Mouse (Mus musculus) liver, embryonic 11.5 days (tissue): ENCODE data around the gene Unc45b. TPM values are rescaled to one million over a fixed set of nuclear protein-coding genes. Genes with fewer than 3 reads are reported as not detected.

ENCODE experiments used
- ATAC-seq: fragments of 200-750 bp; cut with Nextera tagmentation; replicated peaks from 2 replicates; pipeline ENCODE4 v1.8.0; 2017; ENCODE audit warnings: moderate number of reproducible peaks, mild to moderate bottlenecking, moderate TSS enrichment, moderate library complexity; ENCODE audit not compliant: low FRiP score
- DNase-seq: peaks from one replicate; pipeline ENCODE4 v3.0.0-alpha.2; 2017; ENCODE audit warnings: low spot score
- H3K27ac ChIP-seq: fragments of 300-500 bp; sonication (generic); 2 replicates; pipeline ENCODE4 v1.5.1; 2014; ENCODE audit warnings: mild to moderate bottlenecking, low read depth, low read length, control low read depth
- H3K27me3 ChIP-seq: fragments of 300-500 bp; sonication (generic); replicated peaks from 2 replicates; pipeline ENCODE4 v1.6.1; 2014; ENCODE audit warnings: low read length, mixed read lengths; ENCODE audit not compliant: control insufficient read depth, insufficient read depth
- H3K36me3 ChIP-seq: fragments of 300-500 bp; sonication (generic); 2 replicates; pipeline ENCODE4 v1.6.1; 2014; ENCODE audit warnings: mild to moderate bottlenecking, low read length, moderate library complexity, mixed read lengths; ENCODE audit not compliant: control insufficient read depth, insufficient read depth
- H3K4me1 ChIP-seq: fragments of 300-500 bp; sonication (generic); replicated peaks from 2 replicates; pipeline ENCODE4 v1.6.1; 2014; ENCODE audit warnings: low read length, mixed read lengths; ENCODE audit not compliant: control insufficient read depth, insufficient read depth
- H3K4me2 ChIP-seq: fragments of 300-500 bp; sonication (generic); 2 replicates; pipeline ENCODE4 v1.6.1; 2014; ENCODE audit warnings: mild to moderate bottlenecking, control low read depth, moderate library complexity
- H3K4me3 ChIP-seq: fragments of 300-500 bp; sonication (generic); 2 replicates; pipeline ENCODE4 v1.5.1; 2014; ENCODE audit warnings: low read depth, low read length, control low read depth
- H3K9ac ChIP-seq: fragments of 300-500 bp; sonication (generic); 2 replicates; pipeline ENCODE4 v1.6.1; 2014; ENCODE audit warnings: low read depth, low read length, control low read depth
- H3K9me3 ChIP-seq: fragments of 300-500 bp; sonication (generic); 2 replicates; pipeline ENCODE4 v1.6.1; 2016; ENCODE audit warnings: low read length, inconsistent platforms, mixed read lengths; ENCODE audit not compliant: control insufficient read depth
- WGBS: fragments of 180-500 bp; shearing (Covaris S2); extraction: QIAGEN DNeasy Blood & Tissue Kit; methylation state at CpG from one replicate; pipeline ENCODE4 v1.1.7; 2014; 5-methylcytosine and 5-hydroxymethylcytosine counted together
- polyA plus RNA-seq: library from polyadenylated mRNA; unstranded; fragments of >200 nt; fragmentation: Nextera tagmentation; extraction: Ambion mirVana; gene quantifications from 2 replicates; pipeline ENCODE4 v1.2.1, GENCODE M21; 2014

The Unc45b gene
- polyA plus RNA-seq, 1 experiment from 2014 or later: 4.5 TPM

GRCm38 (mm10) chr11:82869506-82870172, 40.7 kb upstream of the Unc45b start:
- Histone ChIP-seq H3K27ac (peak overlapping the region; percentile 86), H3K4me3 (peak overlapping the region; percentile 93), H3K36me3 (no peaks in the 10 kb centered on the region), H3K4me1 (peaks cover 15% of the 10 kb centered on the region), H3K27me3 (no peaks in the 10 kb centered on the region), H3K9ac (peak overlapping the region; percentile 90), H3K4me2 (peak overlapping the region; percentile 79), H3K9me3 (no peaks in the 10 kb centered on the region)
- no peak for DNase-seq
- no peak for ATAC-seq
- 48% methylated on average over 9 of the region's 9 CpGs for WGBS

GRCm38 (mm10) chr11:82870173-82871030, 39.9 kb upstream of the Unc45b start:
- 2% methylated on average over 36 of the region's 36 CpGs for WGBS
- H3K27ac ChIP-seq: peak overlapping the region; percentile 86
- peak overlapping the region; percentile 93 for H3K4me3 ChIP-seq
- peaks cover 15% of the 10 kb centered on the region for H3K4me1 ChIP-seq
- peak overlapping the region; percentile 79 for H3K4me2 ChIP-seq
- DNase-seq (peak; percentile 62), ATAC-seq (peak; percentile 48)
- H3K36me3 ChIP-seq: no peaks in the 10 kb centered on the region
- peak overlapping the region; percentile 90 for H3K9ac ChIP-seq
- H3K27me3 ChIP-seq: no peaks in the 10 kb centered on the region
- H3K9me3 ChIP-seq: no peaks in the 10 kb centered on the region

DNA sequence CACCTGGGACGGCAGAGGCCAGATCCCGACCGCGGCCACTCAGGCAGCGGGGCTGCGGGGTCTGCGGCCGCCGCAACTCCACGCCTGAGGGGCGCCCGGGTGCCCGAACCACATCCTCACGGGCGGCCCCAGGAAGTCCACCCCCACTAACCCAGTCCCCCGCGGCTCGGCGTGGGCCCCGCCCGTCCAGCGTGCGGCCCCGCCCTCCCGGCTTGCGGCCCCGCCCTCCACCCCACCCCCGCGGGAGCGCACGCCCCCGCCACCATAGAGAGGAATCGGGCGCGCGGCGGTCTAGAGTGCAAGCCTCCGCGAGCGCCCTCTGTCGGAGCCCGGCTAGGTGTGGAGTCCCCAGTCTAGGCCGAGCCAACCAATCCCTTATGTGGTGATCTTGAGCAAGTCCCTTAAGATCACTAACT, 39.3 kb upstream of the Unc45b start, which contains the start of gene Rffl:
Rffl (minus strand) TSS at position 180 of the 416 bp plus-strand sequence.
- peak; percentile 84 for ATAC-seq
- Histone ChIP-seq H3K4me2 (peak within 1 kb of the TSS; percentile 79), H3K27me3 (no peaks in the 10 kb centered on the region), H3K4me3 (peak within 1 kb of the TSS; percentile 93), H3K9ac (peak within 1 kb of the TSS; percentile 90), H3K27ac (peak within 1 kb of the TSS; percentile 86), H3K4me1 (peaks cover 15% of the 10 kb centered on the region), H3K36me3 (no peaks in the 10 kb centered on the region), H3K9me3 (no peaks in the 10 kb centered on the region)
- peak; percentile 89 for DNase-seq
- WGBS: under 1% methylated on average over 42 of the region's 43 CpGs

- ATAC-seq (peak; percentile 53), DNase-seq (no peak)
- Histone ChIP-seq H3K4me1 (no peaks in the 10 kb centered on the region), H3K27ac (0 out of 2 replicates have a peak overlapping the region, but pooled peaks have one; percentile 13), H3K4me2 (peak overlapping the region; percentile 45), H3K27me3 (no peaks in the 10 kb centered on the region), H3K4me3 (no peak overlapping the region), H3K9me3 (no peaks in the 10 kb centered on the region), H3K9ac (no peak overlapping the region), H3K36me3 (no peaks in the 10 kb centered on the region)
- WGBS: 31% methylated on average over 5 of the region's 5 CpGs
Measured at GRCm38 (mm10) chr11:82874924-82875323, 35.4 kb upstream of the Unc45b start.

- 88% methylated on average over 5 of the region's 5 CpGs for WGBS
- Histone ChIP-seq H3K4me2 (no peak overlapping the region), H3K9ac (no peak overlapping the region), H3K27me3 (no peaks in the 10 kb centered on the region), H3K9me3 (no peaks in the 10 kb centered on the region), H3K27ac (no peak overlapping the region), H3K36me3 (no peaks in the 10 kb centered on the region), H3K4me1 (no peaks in the 10 kb centered on the region), H3K4me3 (no peak overlapping the region)
- ATAC-seq: no peak
- no peak for DNase-seq
Measured at GRCm38 (mm10) chr11:82875631-82876030, 34.7 kb upstream of the Unc45b start.

- H3K9me3 ChIP-seq: no peaks in the 10 kb centered on the region
- no peak for DNase-seq
- H3K4me1 ChIP-seq: no peaks in the 10 kb centered on the region
- ATAC-seq: no peak
- H3K27me3 ChIP-seq: no peaks in the 10 kb centered on the region
- no peaks in the 10 kb centered on the region for H3K36me3 ChIP-seq
- WGBS: 87% methylated on average over 7 of the region's 7 CpGs
- H3K27ac ChIP-seq: no peak overlapping the region
- H3K9ac ChIP-seq: no peak overlapping the region
- no peak overlapping the region for H3K4me3 ChIP-seq
- H3K4me2 ChIP-seq: no peak overlapping the region
Measured at GRCm38 (mm10) chr11:82877726-82878344, 32.5 kb upstream of the Unc45b start.

DNA sequence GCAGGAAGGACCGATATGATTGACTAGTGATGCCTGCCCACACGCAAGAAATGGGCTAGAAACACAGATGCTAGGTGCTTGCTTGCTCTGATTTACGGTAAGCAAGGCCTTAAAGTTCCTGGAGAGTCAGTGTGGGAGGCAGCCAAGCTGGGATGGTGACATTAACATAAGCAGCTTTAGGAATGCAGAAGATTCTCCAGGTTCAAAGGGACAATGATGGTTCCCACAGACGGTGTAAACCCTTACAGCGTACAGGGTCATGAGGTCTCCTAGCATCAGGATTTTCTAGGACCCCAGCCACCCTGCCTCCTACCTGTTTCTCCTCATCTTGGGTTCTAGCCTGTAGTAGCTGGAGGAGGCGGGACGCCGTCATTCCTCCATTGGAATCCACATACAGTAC, 27.2 kb upstream of the Unc45b start:
- Histone ChIP-seq H3K27me3 (no peaks in the 10 kb centered on the region), H3K9me3 (no peaks in the 10 kb centered on the region), H3K4me2 (no peak overlapping the region), H3K4me3 (no peak overlapping the region), H3K27ac (no peak overlapping the region), H3K4me1 (peaks cover under 1% of the 10 kb centered on the region; the same call in 1 of the 2 replicates), H3K9ac (no peak overlapping the region), H3K36me3 (no peaks in the 10 kb centered on the region)
- ATAC-seq (no peak), DNase-seq (no peak)
- 76% methylated on average over 8 of the region's 8 CpGs for WGBS

- Histone ChIP-seq H3K27ac (no peak overlapping the region), H3K27me3 (no peaks in the 10 kb centered on the region; the same call in 1 of the 2 replicates), H3K4me3 (no peak overlapping the region), H3K9me3 (no peaks in the 10 kb centered on the region), H3K4me2 (no peak overlapping the region), H3K9ac (no peak overlapping the region), H3K36me3 (no peaks in the 10 kb centered on the region), H3K4me1 (peaks cover 8% of the 10 kb centered on the region; the same call in 1 of the 2 replicates)
- ATAC-seq (no peak), DNase-seq (no peak)
- 79% methylated on average over 3 of the region's 3 CpGs for WGBS
Measured at GRCm38 (mm10) chr11:82886559-82886958, 23.8 kb upstream of the Unc45b start.
